Mouse (Mus musculus): Measurements from ENCODE around the gene Vegfa.
A peak's percentile ranks its signal among the peaks of the same experiment; 100 is the strongest.

Vegfa gene

GRCm38 (mm10) chr17:46032257-46032991, at the start of gene Vegfa:
TSS of gene Vegfa (minus strand) at chr17:46032369.
- DNase-seq (ENCODE audit: low read depth in 2 of 2, low spot score in 2 of 2): peak; percentile 89 to 91

- DNase-seq (ENCODE audit: low read depth in 2 of 2, low spot score in 2 of 2): no peak
Measured at GRCm38 (mm10) chr17:46081657-46082056, 49.5 kb upstream of the Vegfa start.

GRCm38 (mm10) chr17:46081042-46081441, 48.9 kb upstream of the Vegfa start:
- DNase-seq (ENCODE audit: low read depth in 2 of 2, low spot score in 2 of 2): no peak

- no peak for DNase-seq (ENCODE audit: low read depth in 2 of 2, low spot score in 2 of 2)
Measured at GRCm38 (mm10) chr17:46080388-46080787, 48.2 kb upstream of the Vegfa start.

GRCm38 (mm10) chr17:46079037-46079436, 46.9 kb upstream of the Vegfa start:
- no peak for DNase-seq (ENCODE audit: low read depth in 2 of 2, low spot score in 2 of 2)

- DNase-seq (ENCODE audit: low read depth in 2 of 2, low spot score in 2 of 2): no peak
Measured at GRCm38 (mm10) chr17:46077921-46078534, 45.9 kb upstream of the Vegfa start.

GRCm38 (mm10) chr17:46076260-46076551, 44.0 kb upstream of the Vegfa start:
- no peak for DNase-seq (ENCODE audit: low read depth in 2 of 2, low spot score in 2 of 2)

- no peak for DNase-seq (ENCODE audit: low read depth in 2 of 2, low spot score in 2 of 2)
Measured at GRCm38 (mm10) chr17:46075551-46076259, 43.5 kb upstream of the Vegfa start.

- peak; percentile 42 to 54 for DNase-seq (ENCODE audit: low read depth in 2 of 2, low spot score in 2 of 2)
Measured at GRCm38 (mm10) chr17:46075116-46075485, 42.9 kb upstream of the Vegfa start.

- no peak for DNase-seq (ENCODE audit: low read depth in 2 of 2, low spot score in 2 of 2)
Measured at GRCm38 (mm10) chr17:46074398-46075115, 42.4 kb upstream of the Vegfa start.

GRCm38 (mm10) chr17:46073730-46074301, 41.6 kb upstream of the Vegfa start:
- DNase-seq (ENCODE audit: low read depth in 2 of 2, low spot score in 2 of 2): peak; percentile 75 to 91

- DNase-seq (ENCODE audit: low read depth in 2 of 2, low spot score in 2 of 2): no peak
Measured at GRCm38 (mm10) chr17:46071531-46071930, 39.4 kb upstream of the Vegfa start.

GRCm38 (mm10) chr17:46070046-46070445, 37.9 kb upstream of the Vegfa start:
- no peak for DNase-seq (ENCODE audit: low read depth in 2 of 2, low spot score in 2 of 2)

GRCm38 (mm10) chr17:46063974-46064312, 31.8 kb upstream of the Vegfa start:
- no peak for DNase-seq (ENCODE audit: low read depth in 2 of 2, low spot score in 2 of 2)

- DNase-seq (ENCODE audit: low read depth in 2 of 2, low spot score in 2 of 2): no peak
Measured at GRCm38 (mm10) chr17:46063283-46063973, 31.3 kb upstream of the Vegfa start.

- DNase-seq (ENCODE audit: low read depth in 2 of 2, low spot score in 2 of 2): no peak
Measured at GRCm38 (mm10) chr17:46060253-46060652, 28.1 kb upstream of the Vegfa start.

- no peak for DNase-seq (ENCODE audit: low read depth in 2 of 2, low spot score in 2 of 2)
Measured at GRCm38 (mm10) chr17:46059226-46059825, 27.2 kb upstream of the Vegfa start.

GRCm38 (mm10) chr17:46056288-46056687, 24.1 kb upstream of the Vegfa start:
- no peak for DNase-seq (ENCODE audit: low read depth in 2 of 2, low spot score in 2 of 2)

- no peak for DNase-seq (ENCODE audit: low read depth in 2 of 2, low spot score in 2 of 2)
Measured at GRCm38 (mm10) chr17:46055736-46056135, 23.6 kb upstream of the Vegfa start.

GRCm38 (mm10) chr17:46053291-46053842, 21.2 kb upstream of the Vegfa start:
- no peak for DNase-seq (ENCODE audit: low read depth in 2 of 2, low spot score in 2 of 2)
